Mouse (Mus musculus): Measurements from ENCODE around the gene Gpr107. TPM values are rescaled to one million over a fixed set of nuclear protein-coding genes. Genes with fewer than 3 reads are reported as not detected.

Gpr107 gene
- 34.5 and 37.0 TPM in 2 replicates for polyA plus RNA-seq (2012; rRNA removed)
- 25.1 and 28.6 TPM in 2 replicates for polyA plus RNA-seq (2014; fragmentation: Nextera tagmentation; extraction: Ambion mirVana)

GRCm38 (mm10) chr2:31151892-31152812 lies at the start of gene Gpr107:
Gene Gpr107, plus strand, starts transcription at chr2:31152316.
- under 1% methylated on average over 48 of the region's 53 CpGs for WGBS
- DNase-seq (ENCODE audit: low spot score), result peak; percentile 82
- peak; percentile 92 for ATAC-seq (ENCODE audit: low FRiP score, low read depth)
- H3K9ac ChIP-seq (ENCODE audit: low read depth, low read length, severe bottlenecking), result peak within 1 kb of the TSS; percentile 78
- TF ChIP-seq POLR2A (IDR thresholded peaks at IDR 0.05; ENCODE audit: borderline replicate concordance, extremely low read depth, insufficient read depth, insufficient read length), result peak; percentile 62; the same call in 1 of the 2 replicates
- H3K4me1 ChIP-seq (ENCODE audit: control insufficient read depth, insufficient read depth, low read length), result peaks cover 20% of the 10 kb centered on the region
- H3K9me3 ChIP-seq (ENCODE audit: control insufficient read depth, low read length), result no peaks in the 10 kb centered on the region
- peaks cover 27% of the 10 kb centered on the region for H3K36me3 ChIP-seq (ENCODE audit: control insufficient read depth, insufficient read depth, low read length)
- peak within 1 kb of the TSS; percentile 65 for H3K4me2 ChIP-seq (replicated peaks; ENCODE audit: low read depth, low read length, severe bottlenecking)
- peak within 1 kb of the TSS; percentile 75 for H3K4me3 ChIP-seq (replicated peaks; ENCODE audit: low read length)
- peak within 1 kb of the TSS; percentile 65; the same call in 1 of the 2 replicates for H3K27ac ChIP-seq (replicated peaks; ENCODE audit: low read depth, low read length)
- no peaks in the 10 kb centered on the region for H3K27me3 ChIP-seq (ENCODE audit: control insufficient read depth, insufficient read depth, low read length)

- no peak overlapping the region for H3K4me2 ChIP-seq (replicated peaks; ENCODE audit: low read depth, low read length, severe bottlenecking)
- H3K4me3 ChIP-seq (replicated peaks; ENCODE audit: low read length), result no peak overlapping the region
- peaks cover 11% of the 10 kb centered on the region for H3K4me1 ChIP-seq (ENCODE audit: control insufficient read depth, insufficient read depth, low read length)
- WGBS, result 81% methylated on average over 8 of the region's 8 CpGs
- peaks cover 12% of the 10 kb centered on the region; the same call in 1 of the 2 replicates for H3K36me3 ChIP-seq (ENCODE audit: control insufficient read depth, insufficient read depth, low read length)
- ATAC-seq (ENCODE audit: low FRiP score, low read depth) (no peak), DNase-seq (ENCODE audit: low spot score) (no peak)
- H3K27ac ChIP-seq (replicated peaks; ENCODE audit: low read depth, low read length), result no peak overlapping the region
- no peaks in the 10 kb centered on the region for H3K9me3 ChIP-seq (ENCODE audit: control insufficient read depth, low read length)
- TF ChIP-seq POLR2A (IDR thresholded peaks at IDR 0.05; ENCODE audit: borderline replicate concordance, extremely low read depth, insufficient read depth, insufficient read length), result no peak
- H3K27me3 ChIP-seq (ENCODE audit: control insufficient read depth, insufficient read depth, low read length), result no peaks in the 10 kb centered on the region
- no peak overlapping the region for H3K9ac ChIP-seq (ENCODE audit: low read depth, low read length, severe bottlenecking)
Measured at GRCm38 (mm10) chr2:31103321-31103720, 48.8 kb upstream of the Gpr107 start.

- H3K36me3 ChIP-seq (ENCODE audit: control insufficient read depth, insufficient read depth, low read length), result peaks cover 6% of the 10 kb centered on the region; the same call in 1 of the 2 replicates
- TF ChIP-seq POLR2A (IDR thresholded peaks at IDR 0.05; ENCODE audit: borderline replicate concordance, extremely low read depth, insufficient read depth, insufficient read length), result no peak
- H3K4me2 ChIP-seq (replicated peaks; ENCODE audit: low read depth, low read length, severe bottlenecking), result no peak overlapping the region
- no peaks in the 10 kb centered on the region for H3K9me3 ChIP-seq (ENCODE audit: control insufficient read depth, low read length)
- ATAC-seq (ENCODE audit: low FRiP score, low read depth), result no peak
- WGBS, result 87% methylated on average over 3 of the region's 3 CpGs
- no peaks in the 10 kb centered on the region for H3K27me3 ChIP-seq (ENCODE audit: control insufficient read depth, insufficient read depth, low read length)
- H3K4me1 ChIP-seq (ENCODE audit: control insufficient read depth, insufficient read depth, low read length), result peaks cover 15% of the 10 kb centered on the region
- H3K27ac ChIP-seq (replicated peaks; ENCODE audit: low read depth, low read length), result no peak overlapping the region
- H3K4me3 ChIP-seq (replicated peaks; ENCODE audit: low read length), result no peak overlapping the region
- no peak overlapping the region for H3K9ac ChIP-seq (ENCODE audit: low read depth, low read length, severe bottlenecking)
- DNase-seq (ENCODE audit: low spot score), result no peak
Measured at GRCm38 (mm10) chr2:31105279-31105678, 46.8 kb upstream of the Gpr107 start.

GRCm38 (mm10) chr2:31106004-31106403 lies 46.1 kb upstream of the Gpr107 start:
- WGBS, result 90% methylated on average over 3 of the region's 3 CpGs
- H3K9me3 ChIP-seq (ENCODE audit: control insufficient read depth, low read length), result no peaks in the 10 kb centered on the region
- no peak overlapping the region for H3K4me2 ChIP-seq (replicated peaks; ENCODE audit: low read depth, low read length, severe bottlenecking)
- no peak for DNase-seq (ENCODE audit: low spot score)
- no peak overlapping the region for H3K4me3 ChIP-seq (replicated peaks; ENCODE audit: low read length)
- TF ChIP-seq POLR2A (IDR thresholded peaks at IDR 0.05; ENCODE audit: borderline replicate concordance, extremely low read depth, insufficient read depth, insufficient read length), result no peak
- no peak overlapping the region for H3K27ac ChIP-seq (replicated peaks; ENCODE audit: low read depth, low read length)
- peaks cover 19% of the 10 kb centered on the region for H3K4me1 ChIP-seq (ENCODE audit: control insufficient read depth, insufficient read depth, low read length)
- ATAC-seq (ENCODE audit: low FRiP score, low read depth), result no peak
- no peak overlapping the region for H3K9ac ChIP-seq (ENCODE audit: low read depth, low read length, severe bottlenecking)
- H3K36me3 ChIP-seq (ENCODE audit: control insufficient read depth, insufficient read depth, low read length), result 0 out of 2 replicates have a peak, but pooled peaks cover 4% of the 10 kb centered on the region
- H3K27me3 ChIP-seq (ENCODE audit: control insufficient read depth, insufficient read depth, low read length), result no peaks in the 10 kb centered on the region

GRCm38 (mm10) chr2:31106621-31107320 lies 45.3 kb upstream of the Gpr107 start:
- H3K9ac ChIP-seq (ENCODE audit: low read depth, low read length, severe bottlenecking), result 0 out of 2 replicates have a peak overlapping the region, but pooled peaks have one; percentile 16
- ATAC-seq (ENCODE audit: low FRiP score, low read depth), result no peak

More at GRCm38 (mm10) chr2:31106621-31107320, 45.3 kb upstream of the Gpr107 start:
- Histone ChIP-seq H3K4me3 (replicated peaks; ENCODE audit: low read length) (no peak overlapping the region), H3K9me3 (ENCODE audit: control insufficient read depth, low read length) (no peaks in the 10 kb centered on the region), H3K27ac (replicated peaks; ENCODE audit: low read depth, low read length) (no peak overlapping the region), H3K36me3 (ENCODE audit: control insufficient read depth, insufficient read depth, low read length) (no peaks in the 10 kb centered on the region), H3K4me1 (ENCODE audit: control insufficient read depth, insufficient read depth, low read length) (peaks cover 19% of the 10 kb centered on the region), H3K27me3 (ENCODE audit: control insufficient read depth, insufficient read depth, low read length) (no peaks in the 10 kb centered on the region), H3K4me2 (replicated peaks; ENCODE audit: low read depth, low read length, severe bottlenecking) (0 out of 2 replicates have a peak overlapping the region, but pooled peaks have one; percentile 7)
- 29% methylated on average over 11 of the region's 11 CpGs for WGBS
- no peak for TF ChIP-seq POLR2A (IDR thresholded peaks at IDR 0.05; ENCODE audit: borderline replicate concordance, extremely low read depth, insufficient read depth, insufficient read length)
- peak; percentile 66 for DNase-seq (ENCODE audit: low spot score)

Data from limb, embryonic 14.5 days (tissue).